Mouse (Mus musculus) adrenal gland (tissue): ENCODE measurements around the gene Nup188.

Experiments
- intact Hi-C: fragments of 180-260 bp; cut with DNase I; formaldehyde crosslinking; loops from one replicate; pipeline ENCODE4 v1.15.1; 2025

Gene Nup188

GRCm38 (mm10) chr2:30281651-30282050 lies 4.5 kb upstream of the Nup188 start:
- intact Hi-C loops, result no loop called here

- intact Hi-C loops, result no loop called here
These were observed 3.0 kb upstream of the Nup188 start for GRCm38 (mm10) chr2:30283193-30283592.

- intact Hi-C loops, result no loop called here
These were observed 1.2 kb upstream of the Nup188 start for GRCm38 (mm10) chr2:30285004-30285403.

- intact Hi-C loops, result no loop called here
These were observed 598 bp upstream of the Nup188 start for GRCm38 (mm10) chr2:30285416-30286181.

- intact Hi-C loops, result no loop called here
These were observed 803 bp downstream of the Nup188 start for GRCm38 (mm10) chr2:30287027-30287373.

- intact Hi-C loops, result no loop called here
These were observed 13.3 kb downstream of the Nup188 start for GRCm38 (mm10) chr2:30299525-30299924.

- intact Hi-C loops, result no loop called here
These were observed 13.8 kb downstream of the Nup188 start for GRCm38 (mm10) chr2:30299966-30300365.

- intact Hi-C loops, result no loop called here
These were observed 19.9 kb downstream of the Nup188 start for GRCm38 (mm10) chr2:30306087-30306486.

- intact Hi-C loops, result no loop called here
These were observed 23.2 kb downstream of the Nup188 start for GRCm38 (mm10) chr2:30309351-30309750.

GRCm38 (mm10) chr2:30311481-30311880 lies 25.3 kb downstream of the Nup188 start:
- intact Hi-C loops, result no loop called here

GRCm38 (mm10) chr2:30316136-30316535 lies 29.9 kb downstream of the Nup188 start:
- intact Hi-C loops, result no loop called here

- intact Hi-C loops, result no loop called here
These were observed 30.8 kb downstream of the Nup188 start for GRCm38 (mm10) chr2:30316955-30317354.

GRCm38 (mm10) chr2:30319260-30319659 lies 33.1 kb downstream of the Nup188 start:
- intact Hi-C loops, result no loop called here

- intact Hi-C loops, result no loop called here
These were observed 36.9 kb downstream of the Nup188 start for GRCm38 (mm10) chr2:30323111-30323510.

GRCm38 (mm10) chr2:30325296-30325695 lies 39.1 kb downstream of the Nup188 start:
- intact Hi-C loops, result no loop called here

- intact Hi-C loops, result no loop called here
These were observed 41.1 kb downstream of the Nup188 start for GRCm38 (mm10) chr2:30327276-30327675.

- intact Hi-C loops, result no loop called here
These were observed 42.6 kb downstream of the Nup188 start for GRCm38 (mm10) chr2:30328791-30329190.

GRCm38 (mm10) chr2:30335324-30335723 lies 49.1 kb downstream of the Nup188 start:
- intact Hi-C loops, result no loop called here

GRCm38 (mm10) chr2:30336174-30336915 lies 50.1 kb downstream of the Nup188 start:
- intact Hi-C loops, result no loop called here

- intact Hi-C loops, result no loop called here
These were observed 51.0 kb downstream of the Nup188 start for GRCm38 (mm10) chr2:30337179-30337578.

- intact Hi-C loops, result no loop called here
These were observed 55.9 kb downstream of the Nup188 start for GRCm38 (mm10) chr2:30342061-30342460.

GRCm38 (mm10) chr2:30342544-30342943 lies 56.3 kb downstream of the Nup188 start:
- intact Hi-C loops, result no loop called here
